Mouse (Mus musculus): Measurements from ENCODE around the gene Ctnna3. TPM values are rescaled to one million over a fixed set of nuclear protein-coding genes. Genes with fewer than 3 reads are reported as not detected.

Gene Ctnna3
- total and polyA plus RNA-seq, 2 experiments from 2014 or later = 18.6 to 62.6 TPM

DNA sequence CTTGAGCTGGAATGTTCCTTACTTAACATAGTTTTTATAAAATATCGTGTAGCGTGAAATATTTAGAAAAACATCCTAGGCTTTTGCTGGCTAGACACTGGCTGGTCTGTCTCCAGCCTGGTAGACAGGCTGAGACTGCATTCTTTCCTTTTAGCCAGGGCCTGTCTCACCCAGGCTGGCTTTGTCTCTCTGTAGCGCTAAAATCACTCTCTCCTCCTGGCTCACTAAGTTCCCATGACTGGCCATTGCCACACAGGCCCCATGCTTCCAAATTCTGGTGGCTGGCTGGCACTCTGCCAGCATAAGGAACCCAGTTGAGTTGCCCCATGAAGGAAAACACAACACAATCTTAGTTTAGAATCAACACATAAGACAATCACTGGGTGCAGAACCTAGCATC is 1450.0 kb downstream of the Ctnna3 start:
- no peaks in the 10 kb centered on the region for H3K9me3 ChIP-seq (replicated peaks; ENCODE audit: control insufficient read depth, low read length)
- TF ChIP-seq EP300 (IDR thresholded peaks at IDR 0.05; ENCODE audit: low read depth) = no peak
- TF ChIP-seq CTCF (IDR thresholded peaks at IDR 0.05; ENCODE audit: low read depth) = no peak
- no peak overlapping the region for H3K27ac ChIP-seq (ENCODE audit: low read depth)
- no peaks in the 10 kb centered on the region for H3K36me3 ChIP-seq (replicated peaks; ENCODE audit: control insufficient read depth, insufficient read depth, low read length)
- H3K27me3 ChIP-seq (ENCODE audit: control insufficient read depth, insufficient read depth, low read length) = no peaks in the 10 kb centered on the region
- no peak overlapping the region for H3K9ac ChIP-seq (replicated peaks; ENCODE audit: low read depth, low read length)
- no peak overlapping the region for H3K4me3 ChIP-seq (ENCODE audit: low read depth, low read length)
- DNase-seq (ENCODE audit: low spot score) (no peak), ATAC-seq (ENCODE audit: insufficient read depth, low read depth) (no peak)
- 63% methylated on average over 3 of the region's 3 CpGs for WGBS
- no peaks in the 10 kb centered on the region for H3K4me1 ChIP-seq (ENCODE audit: control insufficient read depth, insufficient read depth)
- H3K4me2 ChIP-seq (ENCODE audit: low read depth, low read length) = no peak overlapping the region

DNA sequence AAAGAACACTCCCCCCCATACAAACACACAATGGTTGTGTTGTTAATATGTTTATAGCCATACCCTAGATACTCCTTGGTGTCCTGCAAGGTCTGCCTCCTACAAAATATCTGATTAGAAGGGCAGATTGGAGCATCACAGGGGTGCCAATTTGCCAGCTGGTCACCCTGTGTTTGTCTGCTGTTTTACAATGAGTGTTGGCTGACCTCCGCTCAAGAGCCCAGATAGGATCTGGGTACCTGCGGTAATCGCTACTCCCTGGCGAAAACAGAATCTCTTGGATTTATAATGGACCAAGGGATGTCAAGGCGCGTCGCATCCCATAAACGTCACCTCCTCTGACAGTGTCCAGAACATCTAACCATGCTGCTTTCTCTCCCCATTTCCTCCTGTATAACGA is 1457.0 kb downstream of the Ctnna3 start:
- TF ChIP-seq CTCF (IDR thresholded peaks at IDR 0.05; ENCODE audit: low read depth) (no peak), EP300 (IDR thresholded peaks at IDR 0.05; ENCODE audit: low read depth) (no peak)
- Histone ChIP-seq H3K36me3 (replicated peaks; ENCODE audit: control insufficient read depth, insufficient read depth, low read length) (no peaks in the 10 kb centered on the region), H3K4me2 (ENCODE audit: low read depth, low read length) (no peak overlapping the region), H3K4me3 (ENCODE audit: low read depth, low read length) (no peak overlapping the region), H3K9me3 (replicated peaks; ENCODE audit: control insufficient read depth, low read length) (no peaks in the 10 kb centered on the region), H3K27me3 (ENCODE audit: control insufficient read depth, insufficient read depth, low read length) (no peaks in the 10 kb centered on the region), H3K4me1 (ENCODE audit: control insufficient read depth, insufficient read depth) (no peaks in the 10 kb centered on the region), H3K9ac (replicated peaks; ENCODE audit: low read depth, low read length) (no peak overlapping the region), H3K27ac (ENCODE audit: low read depth) (no peak overlapping the region)
- DNase-seq (ENCODE audit: low spot score) = no peak
- WGBS = 85% methylated on average over 9 of the region's 9 CpGs
- no peak for ATAC-seq (ENCODE audit: insufficient read depth, low read depth)

- Histone ChIP-seq H3K9ac (replicated peaks; ENCODE audit: low read depth, low read length) (no peak overlapping the region), H3K27me3 (ENCODE audit: control insufficient read depth, insufficient read depth, low read length) (no peaks in the 10 kb centered on the region), H3K4me3 (ENCODE audit: low read depth, low read length) (no peak overlapping the region), H3K4me1 (ENCODE audit: control insufficient read depth, insufficient read depth) (no peaks in the 10 kb centered on the region), H3K4me2 (ENCODE audit: low read depth, low read length) (no peak overlapping the region), H3K27ac (ENCODE audit: low read depth) (no peak overlapping the region), H3K36me3 (replicated peaks; ENCODE audit: control insufficient read depth, insufficient read depth, low read length) (no peaks in the 10 kb centered on the region), H3K9me3 (replicated peaks; ENCODE audit: control insufficient read depth, low read length) (no peaks in the 10 kb centered on the region)
- DNase-seq (ENCODE audit: low spot score) = no peak
- no peak for ATAC-seq (ENCODE audit: insufficient read depth, low read depth)
- TF ChIP-seq EP300 (IDR thresholded peaks at IDR 0.05; ENCODE audit: low read depth) (no peak), CTCF (IDR thresholded peaks at IDR 0.05; ENCODE audit: low read depth) (no peak)
These were observed 1462.6 kb downstream of the Ctnna3 start for GRCm38 (mm10) chr10:64892458-64892857.

DNA sequence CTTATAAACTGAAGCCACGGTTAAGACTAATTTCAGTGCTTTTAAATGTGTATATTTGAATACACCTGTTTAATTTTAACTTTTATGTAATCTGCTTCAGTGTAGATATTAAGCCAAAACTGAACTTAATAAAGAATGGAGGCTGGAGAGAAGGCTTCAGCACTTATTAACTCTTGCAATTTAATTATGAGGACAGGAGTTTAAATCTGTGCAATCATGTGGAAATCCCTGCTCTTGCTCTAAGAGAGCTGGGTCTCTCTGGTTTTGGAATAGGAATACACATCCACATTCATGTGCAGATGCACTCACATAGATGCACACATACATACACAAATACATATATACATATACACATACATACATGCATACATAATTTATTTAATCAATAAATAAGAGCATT is 1468.8 kb downstream of the Ctnna3 start:
- Histone ChIP-seq H3K27ac (ENCODE audit: low read depth) (no peak overlapping the region), H3K9ac (replicated peaks; ENCODE audit: low read depth, low read length) (no peak overlapping the region), H3K4me2 (ENCODE audit: low read depth, low read length) (no peak overlapping the region), H3K9me3 (replicated peaks; ENCODE audit: control insufficient read depth, low read length) (no peaks in the 10 kb centered on the region), H3K4me1 (ENCODE audit: control insufficient read depth, insufficient read depth) (no peaks in the 10 kb centered on the region), H3K4me3 (ENCODE audit: low read depth, low read length) (no peak overlapping the region), H3K27me3 (ENCODE audit: control insufficient read depth, insufficient read depth, low read length) (no peaks in the 10 kb centered on the region), H3K36me3 (replicated peaks; ENCODE audit: control insufficient read depth, insufficient read depth, low read length) (no peaks in the 10 kb centered on the region)
- no peak for TF ChIP-seq CTCF (IDR thresholded peaks at IDR 0.05; ENCODE audit: low read depth)
- no peak for TF ChIP-seq EP300 (IDR thresholded peaks at IDR 0.05; ENCODE audit: low read depth)
- DNase-seq (ENCODE audit: low spot score) = no peak
- WGBS = 95% methylated on average over 1 of the region's 1 CpGs
- ATAC-seq (ENCODE audit: insufficient read depth, low read depth) = no peak

GRCm38 (mm10) chr10:64901726-64902125 is 1471.8 kb downstream of the Ctnna3 start:
- no peak overlapping the region for H3K27ac ChIP-seq (ENCODE audit: low read depth)
- DNase-seq (ENCODE audit: low spot score) = no peak
- no peak for ATAC-seq (ENCODE audit: insufficient read depth, low read depth)
- no peak overlapping the region for H3K4me2 ChIP-seq (ENCODE audit: low read depth, low read length)
- H3K27me3 ChIP-seq (ENCODE audit: control insufficient read depth, insufficient read depth, low read length) = no peaks in the 10 kb centered on the region
- no peaks in the 10 kb centered on the region for H3K4me1 ChIP-seq (ENCODE audit: control insufficient read depth, insufficient read depth)
- no peak overlapping the region for H3K9ac ChIP-seq (replicated peaks; ENCODE audit: low read depth, low read length)
- WGBS = 66% methylated on average over 3 of the region's 3 CpGs
- H3K36me3 ChIP-seq (replicated peaks; ENCODE audit: control insufficient read depth, insufficient read depth, low read length) = no peaks in the 10 kb centered on the region
- no peaks in the 10 kb centered on the region for H3K9me3 ChIP-seq (replicated peaks; ENCODE audit: control insufficient read depth, low read length)
- no peak for TF ChIP-seq EP300 (IDR thresholded peaks at IDR 0.05; ENCODE audit: low read depth)
- no peak overlapping the region for H3K4me3 ChIP-seq (ENCODE audit: low read depth, low read length)

GRCm38 (mm10) chr10:64940975-64941374 is 1511.1 kb downstream of the Ctnna3 start:
- TF ChIP-seq CTCF (IDR thresholded peaks at IDR 0.05; ENCODE audit: low read depth) = no peak
- no peak for TF ChIP-seq EP300 (IDR thresholded peaks at IDR 0.05; ENCODE audit: low read depth)
- Histone ChIP-seq H3K9me3 (replicated peaks; ENCODE audit: control insufficient read depth, low read length) (no peaks in the 10 kb centered on the region), H3K4me2 (ENCODE audit: low read depth, low read length) (no peak overlapping the region), H3K27ac (ENCODE audit: low read depth) (no peak overlapping the region), H3K27me3 (ENCODE audit: control insufficient read depth, insufficient read depth, low read length) (no peaks in the 10 kb centered on the region), H3K9ac (replicated peaks; ENCODE audit: low read depth, low read length) (no peak overlapping the region), H3K4me3 (ENCODE audit: low read depth, low read length) (no peak overlapping the region), H3K4me1 (ENCODE audit: control insufficient read depth, insufficient read depth) (no peaks in the 10 kb centered on the region), H3K36me3 (replicated peaks; ENCODE audit: control insufficient read depth, insufficient read depth, low read length) (no peaks in the 10 kb centered on the region)
- no peak for DNase-seq (ENCODE audit: low spot score)
- ATAC-seq (ENCODE audit: insufficient read depth, low read depth) = no peak
- 79% methylated on average over 7 of the region's 7 CpGs for WGBS
